Mouse (Mus musculus) lung, postnatal 14 days (tissue): Measurements from ENCODE around the gene Rell1.

Source experiments
- DNase-seq: peaks from one replicate; pipeline ENCODE4 v3.0.0; 2021

The Rell1 gene

DNA sequence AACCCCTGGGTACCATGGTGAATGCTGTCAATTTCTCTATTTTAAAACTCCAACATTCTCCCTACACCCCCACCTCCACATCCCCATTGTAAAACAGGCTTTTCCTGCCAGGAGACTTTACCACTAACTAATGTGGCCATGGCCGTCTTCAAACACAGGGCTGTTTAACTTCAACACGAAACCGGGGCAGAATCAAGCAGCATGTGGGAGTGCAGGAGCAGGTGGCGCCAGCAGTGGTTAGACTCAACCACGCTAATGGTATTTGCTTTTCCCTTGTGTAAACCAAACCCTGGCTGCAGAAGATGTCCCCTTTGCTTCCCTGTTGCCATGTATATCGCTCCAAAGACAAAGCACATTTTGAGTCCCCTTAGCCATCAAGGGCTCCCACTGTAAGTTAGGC, 76.8 kb downstream of the Rell1 start:
- no peak for DNase-seq

DNA sequence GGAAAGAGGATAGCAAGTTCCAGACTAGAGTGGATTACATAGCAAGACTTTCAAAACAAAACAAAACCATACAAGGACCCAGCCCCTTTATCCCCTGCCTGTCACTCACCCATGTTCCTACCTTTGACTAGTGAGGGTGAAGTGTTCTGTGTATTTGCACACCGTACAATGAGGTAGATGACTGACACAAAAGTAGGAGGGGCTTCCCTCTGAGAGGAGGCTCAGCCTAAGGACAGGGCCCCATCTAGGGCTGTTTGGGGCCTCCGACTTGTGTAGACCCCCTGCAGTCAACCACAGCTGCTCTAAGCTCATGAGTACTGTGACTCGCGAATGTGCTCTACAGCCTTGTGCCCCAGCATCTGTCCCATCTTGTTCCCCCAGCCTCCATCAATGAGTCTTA, 77.5 kb downstream of the Rell1 start:
- no peak for DNase-seq

DNA sequence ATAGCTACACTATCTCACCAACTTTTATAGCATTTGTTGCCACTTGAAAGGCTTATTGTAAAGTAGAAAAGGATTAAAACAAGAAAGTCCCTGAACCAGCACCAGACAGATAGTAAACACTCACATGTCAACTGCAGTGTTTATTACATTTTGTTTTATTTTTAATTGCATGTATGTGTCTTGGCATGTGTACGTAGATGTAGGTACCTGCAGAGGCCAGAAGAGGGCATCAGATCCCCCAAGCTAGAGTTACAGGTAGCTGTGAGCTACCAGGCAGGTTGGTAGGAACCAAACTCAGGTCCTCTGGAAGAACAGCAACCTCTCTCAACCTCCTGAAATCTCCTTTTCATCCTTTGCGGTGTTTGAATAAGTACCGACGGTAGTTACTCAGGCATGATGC, 81.6 kb downstream of the Rell1 start:
- DNase-seq, result no peak

- DNase-seq, result no peak
These were observed 82.0 kb downstream of the Rell1 start for GRCm38 (mm10) chr5:63886709-63887108.

- no peak for DNase-seq
These were observed 82.4 kb downstream of the Rell1 start for GRCm38 (mm10) chr5:63886292-63886691.

GRCm38 (mm10) chr5:63879026-63879425, 89.7 kb downstream of the Rell1 start:
- no peak for DNase-seq

- DNase-seq, result no peak
These were observed 92.6 kb downstream of the Rell1 start for GRCm38 (mm10) chr5:63876081-63876480.

DNA sequence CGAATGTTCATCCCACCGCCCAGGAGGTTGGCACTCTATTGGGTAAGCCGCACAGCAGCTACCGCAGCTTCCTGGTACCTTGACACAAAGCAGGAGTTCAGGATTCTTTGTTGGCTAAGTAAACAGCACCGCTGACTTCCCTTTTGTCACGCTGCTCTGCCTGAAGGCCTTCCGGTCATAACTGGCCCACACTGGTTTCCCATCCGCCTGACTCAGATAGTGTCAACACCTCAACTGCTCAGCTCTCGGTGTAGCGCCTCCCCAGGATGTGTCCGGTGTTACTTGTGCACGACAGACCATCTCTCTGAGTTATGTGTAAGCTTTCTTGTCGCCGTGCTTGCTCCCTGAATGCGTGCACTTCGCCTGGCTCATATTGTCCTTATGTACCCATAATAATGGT, 93.8 kb downstream of the Rell1 start:
- no peak for DNase-seq

- no peak for DNase-seq
These were observed 96.3 kb downstream of the Rell1 start for GRCm38 (mm10) chr5:63872176-63872932.

DNA sequence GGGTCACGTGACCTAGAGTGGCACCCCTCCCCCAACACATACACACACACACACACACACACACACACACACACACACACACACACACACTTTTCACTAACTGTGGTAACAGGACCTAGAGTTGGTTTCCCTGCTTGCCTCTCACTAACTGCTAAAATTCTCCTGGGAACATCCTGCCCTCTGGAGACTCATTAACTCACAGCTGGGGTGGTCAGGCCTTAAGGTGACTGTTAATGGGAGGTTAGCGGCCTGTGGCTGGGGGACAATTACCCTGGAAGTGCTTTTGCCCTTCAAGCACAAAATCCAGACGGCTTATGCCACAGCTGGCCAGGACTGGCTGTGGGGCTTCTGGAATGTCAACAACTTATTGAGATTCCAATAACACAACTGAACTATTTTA, 101.3 kb downstream of the Rell1 start:
- no peak for DNase-seq

DNA sequence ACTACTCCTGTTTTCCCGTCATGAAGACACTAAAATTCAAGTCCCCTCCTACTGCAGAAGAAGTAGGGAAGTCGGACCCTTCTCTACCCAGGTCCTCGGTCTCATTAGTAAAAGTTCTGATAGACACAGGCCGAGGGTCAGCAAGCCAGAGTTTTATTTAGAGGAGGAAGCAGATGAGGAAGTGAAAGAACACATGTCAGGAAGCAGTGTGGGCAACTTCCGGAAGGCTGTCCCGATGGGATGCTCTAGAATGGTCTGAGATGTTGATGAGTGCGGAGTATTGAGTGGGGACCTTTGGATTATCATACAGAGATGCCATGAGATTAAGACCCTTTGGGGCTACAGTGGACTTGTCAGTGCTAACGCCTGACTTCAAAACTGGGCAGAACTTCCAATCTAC, 109.8 kb downstream of the Rell1 start:
- DNase-seq, result no peak
